Mouse (Mus musculus): Measurements from ENCODE around the gene T. TPM values are rescaled to one million over a fixed set of nuclear protein-coding genes. Genes with fewer than 3 reads are reported as not detected.

T gene
- total RNA-seq (2014; rRNA removed) (not detected in 2 replicates), polyA plus RNA-seq (2012; rRNA removed) (not detected in 2 replicates)

DNA sequence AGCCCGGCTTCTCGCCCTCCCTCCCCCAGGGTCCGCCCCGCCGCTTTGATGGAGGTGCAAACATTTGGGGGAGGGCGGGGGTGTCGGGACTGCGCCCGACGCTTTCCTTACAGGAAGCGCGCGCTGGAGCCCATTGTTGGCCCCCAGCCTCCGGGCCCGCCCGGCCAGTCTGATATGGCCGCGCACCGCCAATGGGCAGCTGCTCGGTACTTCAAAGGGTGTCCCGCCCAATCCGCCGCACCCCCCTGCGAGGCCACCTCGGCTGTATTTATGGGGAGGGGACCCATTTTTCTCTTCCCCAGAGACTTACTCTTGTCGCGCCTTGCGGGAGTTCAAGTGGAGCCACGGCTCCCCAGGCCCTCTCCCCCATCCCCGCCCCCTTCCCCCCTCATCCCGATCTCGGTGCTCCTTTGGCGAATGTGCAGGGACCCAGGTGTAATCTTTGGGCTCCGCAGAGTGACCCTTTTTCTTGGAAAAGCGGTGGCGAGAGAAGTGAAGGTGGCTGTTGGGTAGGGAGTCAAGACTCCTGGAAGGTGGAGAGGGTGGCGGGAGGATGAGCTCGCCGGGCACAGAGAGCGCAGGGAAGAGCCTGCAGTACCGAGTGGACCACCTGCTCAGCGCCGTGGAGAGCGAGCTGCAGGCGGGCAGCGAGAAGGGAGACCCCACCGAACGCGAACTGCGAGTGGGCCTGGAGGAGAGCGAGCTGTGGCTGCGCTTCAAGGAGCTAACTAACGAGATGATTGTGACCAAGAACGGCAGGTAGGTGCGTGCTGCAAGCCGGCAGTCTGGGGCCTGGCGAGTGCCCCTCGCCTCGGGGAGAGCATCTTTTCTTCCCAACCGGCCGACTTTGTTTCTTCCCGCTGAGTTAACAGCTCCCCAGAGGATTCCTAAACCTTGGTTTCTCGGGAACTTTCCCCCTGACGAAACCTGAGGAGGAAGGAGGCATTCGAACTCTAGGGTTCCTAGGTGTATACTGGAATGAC is at the start of gene T:
Gene T (plus strand): TSS at position 446 of the 983 bp plus-strand sequence.
- Histone ChIP-seq H3K79me2 (ENCODE audit: control insufficient read depth, insufficient read depth, low read length) (no peaks in the 10 kb centered on the region), H3K4me1 (ENCODE audit: control insufficient read depth, insufficient read depth, low read length) (no peaks in the 10 kb centered on the region), H3K4me3 (ENCODE audit: insufficient read depth, low read depth, low read length) (no peak within 1 kb of the TSS), H3K36me3 (ENCODE audit: control insufficient read depth, insufficient read depth, low read length) (no peaks in the 10 kb centered on the region), H3K27ac (replicated peaks; ENCODE audit: insufficient read depth, low read depth, low read length) (no peak within 1 kb of the TSS), H3K9ac (ENCODE audit: low read depth, low read length) (no peak within 1 kb of the TSS), H3K27me3 (ENCODE audit: control insufficient read depth, insufficient read depth, low read length) (peaks cover 22% of the 10 kb centered on the region; the same call in 1 of the 2 replicates)
- no peak for TF ChIP-seq CTCF (IDR thresholded peaks at IDR 0.05; ENCODE audit: low read depth, low read length)
- TF ChIP-seq POLR2A (IDR thresholded peaks at IDR 0.05; ENCODE audit: extremely low read depth, insufficient read depth, low read length): no peak
- DNase-seq (ENCODE audit: extremely low read depth, low read depth, low spot score): no peak
- 1% methylated on average over 65 of the region's 65 CpGs for WGBS

DNA sequence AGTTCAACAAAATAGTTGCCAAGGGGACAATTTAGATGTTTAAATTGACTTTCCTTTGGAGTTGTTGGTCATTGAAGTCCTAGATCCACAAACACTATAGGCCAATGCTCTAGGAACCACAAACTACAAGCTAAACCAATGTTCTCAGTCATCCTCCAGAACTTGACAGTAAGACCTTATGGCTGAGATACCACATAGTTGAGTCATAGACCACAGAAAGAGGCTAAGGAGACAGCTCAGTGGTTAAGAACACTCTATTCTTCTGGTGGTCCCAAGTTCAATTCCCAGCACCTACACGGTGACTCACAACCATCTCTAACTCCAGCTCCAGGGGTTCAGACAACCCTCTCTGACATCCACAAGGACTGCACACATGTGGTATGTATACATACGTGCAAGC is 48.8 kb upstream of the T start:
- H3K4me1 ChIP-seq (ENCODE audit: control insufficient read depth, insufficient read depth, low read length): no peaks in the 10 kb centered on the region
- 89% methylated on average over 2 of the region's 2 CpGs for WGBS

DNA sequence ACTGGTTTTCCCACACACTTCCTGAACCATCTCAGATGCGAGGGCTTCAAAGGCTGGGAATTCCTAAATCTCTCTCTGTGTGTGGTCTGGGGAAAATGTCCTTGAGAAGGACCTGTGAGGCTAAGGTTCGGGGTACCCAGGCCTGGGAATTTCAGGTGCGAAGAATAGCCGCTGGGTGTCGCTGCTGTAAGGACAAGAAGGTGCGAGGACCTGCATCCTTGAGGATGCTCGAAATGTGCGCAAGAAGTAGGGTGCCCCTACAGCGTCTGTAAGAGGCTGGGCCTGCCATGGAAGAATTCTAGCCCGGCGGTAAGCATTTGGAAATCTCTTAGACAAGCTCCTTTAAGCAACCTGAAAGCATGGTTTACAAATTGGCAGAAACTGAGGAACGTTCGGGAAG is 45.8 kb upstream of the T start:
- no peak for TF ChIP-seq POLR2A (IDR thresholded peaks at IDR 0.05; ENCODE audit: extremely low read depth, insufficient read depth, low read length)
- TF ChIP-seq CTCF (IDR thresholded peaks at IDR 0.05; ENCODE audit: low read depth, low read length): peak; percentile 46
- 3% methylated on average over 13 of the region's 13 CpGs for WGBS
- Histone ChIP-seq H3K9ac (ENCODE audit: low read depth, low read length) (no peak overlapping the region), H3K27ac (replicated peaks; ENCODE audit: insufficient read depth, low read depth, low read length) (no peak overlapping the region), H3K4me3 (ENCODE audit: insufficient read depth, low read depth, low read length) (no peak overlapping the region), H3K79me2 (ENCODE audit: control insufficient read depth, insufficient read depth, low read length) (no peaks in the 10 kb centered on the region), H3K4me1 (ENCODE audit: control insufficient read depth, insufficient read depth, low read length) (no peaks in the 10 kb centered on the region), H3K36me3 (ENCODE audit: control insufficient read depth, insufficient read depth, low read length) (no peaks in the 10 kb centered on the region), H3K27me3 (ENCODE audit: control insufficient read depth, insufficient read depth, low read length) (peaks cover 8% of the 10 kb centered on the region)
- DNase-seq (ENCODE audit: extremely low read depth, low read depth, low spot score): no peak

More for the DNA sequence above, 48.8 kb upstream of the T start:
- Histone ChIP-seq H3K27me3 (ENCODE audit: control insufficient read depth, insufficient read depth, low read length) (peaks cover 5% of the 10 kb centered on the region; the same call in 1 of the 2 replicates), H3K9ac (ENCODE audit: low read depth, low read length) (no peak overlapping the region), H3K79me2 (ENCODE audit: control insufficient read depth, insufficient read depth, low read length) (no peaks in the 10 kb centered on the region), H3K27ac (replicated peaks; ENCODE audit: insufficient read depth, low read depth, low read length) (no peak overlapping the region), H3K36me3 (ENCODE audit: control insufficient read depth, insufficient read depth, low read length) (no peaks in the 10 kb centered on the region), H3K4me3 (ENCODE audit: insufficient read depth, low read depth, low read length) (no peak overlapping the region)
- TF ChIP-seq CTCF (IDR thresholded peaks at IDR 0.05; ENCODE audit: low read depth, low read length): no peak
- no peak for TF ChIP-seq POLR2A (IDR thresholded peaks at IDR 0.05; ENCODE audit: extremely low read depth, insufficient read depth, low read length)
- no peak for DNase-seq (ENCODE audit: extremely low read depth, low read depth, low spot score)

DNA sequence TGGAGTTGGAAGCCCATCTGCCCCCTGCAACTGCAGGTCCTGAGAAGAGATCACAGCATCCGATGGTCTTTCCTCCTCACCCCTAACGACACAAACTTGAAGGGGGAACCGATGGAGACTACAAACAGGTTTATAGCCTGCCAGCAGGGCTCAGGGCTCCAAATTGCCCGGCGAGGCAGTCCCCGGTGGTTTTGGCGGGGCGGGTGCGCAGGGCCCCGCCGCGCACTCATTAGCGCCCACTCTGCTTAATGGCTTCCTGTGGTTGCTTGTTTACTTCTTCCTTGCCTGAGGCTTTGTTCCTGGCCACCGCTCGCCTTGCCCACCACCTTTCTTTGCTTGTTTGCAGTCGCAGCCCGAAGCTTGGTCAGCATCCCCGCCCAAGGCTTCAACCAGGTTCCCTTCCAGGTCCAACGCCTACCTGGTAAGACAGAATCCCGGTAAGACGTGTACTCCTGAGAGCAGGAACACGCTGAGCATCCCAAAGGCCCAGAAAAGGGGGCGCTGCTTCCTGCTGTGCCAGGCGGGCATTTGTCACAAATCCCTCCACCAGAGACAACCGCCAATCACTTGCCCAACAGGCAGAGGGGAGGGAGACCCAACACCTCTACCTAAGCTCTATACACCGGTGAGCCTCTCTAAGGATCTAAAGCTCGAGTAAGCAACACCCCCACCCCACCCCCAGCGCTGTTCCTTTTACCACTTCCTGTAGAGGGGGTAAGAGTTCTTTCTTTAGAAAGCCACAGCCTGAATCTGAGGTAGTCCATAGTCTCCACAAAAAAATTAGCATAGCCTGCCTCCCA is 45.0 kb upstream of the T start:
- H3K4me1 ChIP-seq (ENCODE audit: control insufficient read depth, insufficient read depth, low read length): no peaks in the 10 kb centered on the region
- no peak for TF ChIP-seq CTCF (IDR thresholded peaks at IDR 0.05; ENCODE audit: low read depth, low read length)
- TF ChIP-seq POLR2A (IDR thresholded peaks at IDR 0.05; ENCODE audit: extremely low read depth, insufficient read depth, low read length): no peak
- H3K27ac ChIP-seq (replicated peaks; ENCODE audit: insufficient read depth, low read depth, low read length): no peak overlapping the region
- H3K9ac ChIP-seq (ENCODE audit: low read depth, low read length): no peak overlapping the region
- no peak for DNase-seq (ENCODE audit: extremely low read depth, low read depth, low spot score)
- no peaks in the 10 kb centered on the region for H3K79me2 ChIP-seq (ENCODE audit: control insufficient read depth, insufficient read depth, low read length)
- no peak overlapping the region for H3K4me3 ChIP-seq (ENCODE audit: insufficient read depth, low read depth, low read length)
- 4% methylated on average over 28 of the region's 28 CpGs for WGBS
- peaks cover 8% of the 10 kb centered on the region for H3K27me3 ChIP-seq (ENCODE audit: control insufficient read depth, insufficient read depth, low read length)
- no peaks in the 10 kb centered on the region for H3K36me3 ChIP-seq (ENCODE audit: control insufficient read depth, insufficient read depth, low read length)

DNA sequence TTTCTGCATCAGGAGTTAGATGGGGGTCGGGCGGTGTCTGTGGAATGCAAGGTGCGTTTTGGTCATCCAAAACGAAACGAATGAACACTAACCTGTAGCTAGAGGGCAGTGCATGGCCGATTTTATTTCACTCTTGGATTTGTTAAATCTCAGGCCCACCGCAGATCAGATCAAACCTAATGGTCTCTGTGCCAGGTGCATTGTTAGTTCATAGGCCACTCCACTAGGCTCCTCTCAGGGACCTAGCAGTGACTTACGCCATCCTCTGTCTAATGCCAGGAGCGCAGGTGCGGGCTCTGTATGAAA is 44.5 kb upstream of the T start:
- Histone ChIP-seq H3K9ac (ENCODE audit: low read depth, low read length) (no peak overlapping the region), H3K4me1 (ENCODE audit: control insufficient read depth, insufficient read depth, low read length) (no peaks in the 10 kb centered on the region), H3K27ac (replicated peaks; ENCODE audit: insufficient read depth, low read depth, low read length) (no peak overlapping the region), H3K36me3 (ENCODE audit: control insufficient read depth, insufficient read depth, low read length) (no peaks in the 10 kb centered on the region), H3K27me3 (ENCODE audit: control insufficient read depth, insufficient read depth, low read length) (peaks cover 8% of the 10 kb centered on the region), H3K79me2 (ENCODE audit: control insufficient read depth, insufficient read depth, low read length) (no peaks in the 10 kb centered on the region), H3K4me3 (ENCODE audit: insufficient read depth, low read depth, low read length) (no peak overlapping the region)
- DNase-seq (ENCODE audit: extremely low read depth, low read depth, low spot score): no peak
- WGBS: 8% methylated on average over 10 of the region's 10 CpGs
- TF ChIP-seq POLR2A (IDR thresholded peaks at IDR 0.05; ENCODE audit: extremely low read depth, insufficient read depth, low read length): no peak
- TF ChIP-seq CTCF (IDR thresholded peaks at IDR 0.05; ENCODE audit: low read depth, low read length): no peak
